Mouse (Mus musculus) CH12.LX (cell line): Measurements from ENCODE around the gene Doc2g. TPM values are rescaled to one million over a fixed set of nuclear protein-coding genes. Genes with fewer than 3 reads are reported as not detected.

Experiments used
- DNase-seq: peaks from one replicate; pipeline ENCODE4 v3.0.0-alpha.2; 2013; ENCODE audit errors: extremely low read depth
- H3K27ac ChIP-seq: 2 replicates; pipeline ENCODE4 v1.5.1; 2012; ENCODE audit warnings: low read depth, mild to moderate bottlenecking, control low read depth, moderate library complexity; ENCODE audit not compliant: insufficient read depth
- H3K27me3 ChIP-seq: replicated peaks from 2 replicates; pipeline ENCODE3; 2012; ENCODE audit warnings: inconsistent platforms
- H3K36me3 ChIP-seq, 2 experiments: replicated peaks in 1 of 2; 2 replicates each; pipeline versions ENCODE3 to v1.6.1; 2012; ENCODE audit warnings: inconsistent platforms in 1 of 2, low read length in 1 of 2, mild to moderate bottlenecking in 1 of 2, mixed read lengths in 1 of 2, moderate library complexity in 1 of 2; ENCODE audit not compliant: control insufficient read depth in 1 of 2, insufficient read depth in 1 of 2
- H3K4me1 ChIP-seq, 2 experiments: 2 replicates each; pipeline ENCODE4 v1.6.1; 2012; ENCODE audit warnings: inconsistent platforms in 1 of 2, moderate library complexity in 1 of 2; ENCODE audit not compliant: insufficient read depth in 2 of 2, control insufficient read depth in 1 of 2
- H3K4me2 ChIP-seq: 2 replicates; pipeline ENCODE4 v1.6.1; 2012; ENCODE audit warnings: low read depth, mild to moderate bottlenecking, control low read depth; ENCODE audit not compliant: poor library complexity, insufficient read depth, severe bottlenecking
- H3K4me3 ChIP-seq, 3 experiments: fragments of 150-350 bp in 1 of 3; sonication (generic) in 1 of 3; replicated peaks in 1 of 3; 2 replicates each; pipeline versions ENCODE3 to v1.5.1; 2011 to 2012; ENCODE audit warnings: low read depth in 2 of 3, low read length in 2 of 3, mild to moderate bottlenecking in 2 of 3, moderate library complexity in 2 of 3, control low read depth in 1 of 3, improper control_type of control experiment in 1 of 3, inconsistent platforms in 1 of 3, mixed read lengths in 1 of 3; ENCODE audit not compliant: poor library complexity in 1 of 3
- H3K79me2 ChIP-seq: replicated peaks from 2 replicates; pipeline ENCODE4 v1.6.1; 2012; ENCODE audit warnings: mild to moderate bottlenecking, moderate library complexity; ENCODE audit not compliant: control insufficient read depth, poor library complexity, insufficient read depth, severe bottlenecking; ENCODE audit errors: extremely low read depth
- H3K9ac ChIP-seq: 2 replicates; pipeline ENCODE4 v1.6.1; 2012; ENCODE audit warnings: low read depth, mild to moderate bottlenecking, control low read depth, moderate library complexity; ENCODE audit not compliant: insufficient read depth
- H3K9me3 ChIP-seq: replicated peaks from 2 replicates; pipeline ENCODE3; 2012; ENCODE audit warnings: low read length, inconsistent platforms, mixed read lengths
- BHLHE40 ChIP-seq: IDR thresholded peaks from 2 replicates; pipeline ENCODE4 v1.6.1; 2011; ENCODE audit warnings: mild to moderate bottlenecking, low read depth, low read length, improper control_type of control experiment
- CHD1 ChIP-seq: IDR thresholded peaks from 2 replicates; pipeline ENCODE4 v1.6.1; 2012; ENCODE audit warnings: low read depth, low read length, improper control_type of control experiment, inconsistent platforms
- EP300 ChIP-seq: IDR thresholded peaks from 2 replicates; pipeline ENCODE4 v1.6.1; 2011; ENCODE audit warnings: low read length, improper control_type of control experiment
- ETS1 ChIP-seq: conservative IDR thresholded peaks from 2 replicates; pipeline ENCODE4 v1.6.1; 2012; ENCODE audit warnings: low read depth, mild to moderate bottlenecking, inconsistent platforms, low read length, improper control_type of control experiment, moderate library complexity
- GABPA ChIP-seq: IDR thresholded peaks from 2 replicates; pipeline ENCODE4 v1.6.1; 2012; ENCODE audit warnings: low read depth, low read length, improper control_type of control experiment, inconsistent platforms; ENCODE audit not compliant: insufficient replicate concordance
- HCFC1 ChIP-seq: IDR thresholded peaks from 2 replicates; pipeline ENCODE4 v1.6.1; 2012; ENCODE audit warnings: low read depth, mild to moderate bottlenecking, inconsistent platforms, low read length, improper control_type of control experiment
- IRF4 ChIP-seq: IDR thresholded peaks from 2 replicates; pipeline ENCODE4 v1.6.1; 2014; ENCODE audit warnings: low read depth, mild to moderate bottlenecking, inconsistent platforms, low read length, improper control_type of control experiment
- JUN ChIP-seq: IDR thresholded peaks from 2 replicates; pipeline ENCODE4 v1.6.1; 2011; ENCODE audit warnings: low read depth, mild to moderate bottlenecking, low read length, improper control_type of control experiment, moderate library complexity; ENCODE audit not compliant: insufficient read depth
- JUND ChIP-seq: conservative IDR thresholded peaks from 2 replicates; pipeline ENCODE4 v1.6.1; 2011; ENCODE audit warnings: low read depth, low read length, improper control_type of control experiment
- KAT2A ChIP-seq: IDR thresholded peaks from 2 replicates; pipeline ENCODE4 v1.6.1; 2012; ENCODE audit warnings: low read length, improper control_type of control experiment, inconsistent platforms; ENCODE audit not compliant: insufficient replicate concordance
- MAFK ChIP-seq: IDR thresholded peaks from 2 replicates; pipeline ENCODE4 v1.6.1; 2011; ENCODE audit warnings: low read length, improper control_type of control experiment; ENCODE audit not compliant: insufficient replicate concordance
- MEF2A ChIP-seq: IDR thresholded peaks from 2 replicates; pipeline ENCODE4 v1.6.1; 2014; ENCODE audit warnings: low read depth, mild to moderate bottlenecking, inconsistent platforms, low read length, improper control_type of control experiment, borderline replicate concordance
- MXI1 ChIP-seq: IDR thresholded peaks from 2 replicates; pipeline ENCODE4 v1.6.1; 2011; ENCODE audit warnings: mild to moderate bottlenecking, low read depth, low read length, improper control_type of control experiment
- NELFE ChIP-seq: IDR thresholded peaks from 2 replicates; pipeline ENCODE4 v1.6.1; 2011; ENCODE audit warnings: low read depth, low read length, improper control_type of control experiment
- POLR2A ChIP-seq: IDR thresholded peaks from 2 replicates; pipeline ENCODE4 v1.6.1; 2011; ENCODE audit warnings: low read depth, mild to moderate bottlenecking, improper control_type of control experiment, low read length
- POLR2AphosphoS2 ChIP-seq: IDR thresholded peaks from 2 replicates; pipeline ENCODE4 v1.6.1; 2011; ENCODE audit warnings: low read depth, low read length, improper control_type of control experiment
- RAD21 ChIP-seq: IDR thresholded peaks from 2 replicates; pipeline ENCODE4 v1.6.1; 2011; ENCODE audit warnings: low read depth, mild to moderate bottlenecking, low read length, improper control_type of control experiment, moderate library complexity
- RCOR1 ChIP-seq: conservative IDR thresholded peaks from 2 replicates; pipeline ENCODE4 v1.6.1; 2012; ENCODE audit warnings: low read depth, mild to moderate bottlenecking, inconsistent platforms, low read length, improper control_type of control experiment
- SIN3A ChIP-seq: IDR thresholded peaks from 2 replicates; pipeline ENCODE4 v1.6.1; 2012; ENCODE audit warnings: low read length, improper control_type of control experiment, inconsistent platforms
- SMC3 ChIP-seq: IDR thresholded peaks from 2 replicates; pipeline ENCODE4 v1.6.1; 2011; ENCODE audit warnings: low read depth, low read length, improper control_type of control experiment
- TBP ChIP-seq: conservative IDR thresholded peaks from 2 replicates; pipeline ENCODE4 v1.6.1; 2011; ENCODE audit warnings: low read depth, low read length, improper control_type of control experiment
- TCF12 ChIP-seq: IDR thresholded peaks from 2 replicates; pipeline ENCODE4 v1.6.1; 2014; ENCODE audit warnings: low read depth, mild to moderate bottlenecking, inconsistent platforms, low read length, improper control_type of control experiment
- UBTF ChIP-seq: IDR thresholded peaks from 2 replicates; pipeline ENCODE4 v1.6.1; 2012; ENCODE audit warnings: low read depth, mild to moderate bottlenecking, inconsistent platforms, low read length, improper control_type of control experiment, moderate library complexity
- USF1 ChIP-seq: IDR thresholded peaks from 2 replicates; pipeline ENCODE4 v1.6.1; 2014; ENCODE audit warnings: low read depth, mild to moderate bottlenecking, inconsistent platforms, low read length, improper control_type of control experiment
- ZC3H11A ChIP-seq: IDR thresholded peaks from 2 replicates; pipeline ENCODE4 v1.6.1; 2012; ENCODE audit warnings: low read depth, mild to moderate bottlenecking, inconsistent platforms, low read length, improper control_type of control experiment
- ZKSCAN1 ChIP-seq: IDR thresholded peaks from 2 replicates; pipeline ENCODE4 v1.6.1; 2012; ENCODE audit warnings: low read depth, inconsistent platforms, low read length, improper control_type of control experiment, borderline replicate concordance
- ZMIZ1 ChIP-seq: IDR thresholded peaks from 2 replicates; pipeline ENCODE4 v1.6.1; 2012; ENCODE audit warnings: low read depth, mild to moderate bottlenecking, inconsistent platforms, low read length, improper control_type of control experiment
- ZNF384 ChIP-seq: IDR thresholded peaks from 2 replicates; pipeline ENCODE4 v1.6.1; 2012; ENCODE audit warnings: low read depth, low read length, improper control_type of control experiment, inconsistent platforms
- dilution Hi-C: fragments of 300-500 bp; cut with MboI; formaldehyde crosslinking; loops from 2 replicates; pipeline ENCODE4 v1.14.3; 2020; ENCODE audit warnings: low sequenced_read_pairs; ENCODE audit not compliant: extremely low pct_unique_long_range_greater_than_20kb, extremely low pct_ligation_motif_present
- in situ Hi-C: fragments of 300-500 bp; cut with MboI; formaldehyde crosslinking; loops from 3 replicates; pipeline ENCODE4 v1.14.3; 2019; ENCODE audit warnings: low sequenced_read_pairs, low pct_ligation_motif_present, low pct_unique_long_range_greater_than_20kb, mixed read lengths
- polyA plus RNA-seq: library from polyadenylated mRNA; unstranded; fragments of >175 nt; gene quantifications from 2 replicates; pipeline ENCODE4 v1.2.1, GENCODE M21; 2012; ENCODE audit warnings: low read depth; ENCODE audit not compliant: insufficient read length
- total RNA-seq, 2 experiments: library from RNA; depleted of rRNA; stranded (reverse); fragments of 300-350 nt in 1 of 2; fragments of >200 nt in 1 of 2; gene quantifications; 2 replicates each; pipeline ENCODE4 v1.2.3; 2012 to 2014

The Doc2g gene
- total and polyA plus RNA-seq, 3 experiments = 2.1 to 6.4 (median 5.2) TPM

DNA sequence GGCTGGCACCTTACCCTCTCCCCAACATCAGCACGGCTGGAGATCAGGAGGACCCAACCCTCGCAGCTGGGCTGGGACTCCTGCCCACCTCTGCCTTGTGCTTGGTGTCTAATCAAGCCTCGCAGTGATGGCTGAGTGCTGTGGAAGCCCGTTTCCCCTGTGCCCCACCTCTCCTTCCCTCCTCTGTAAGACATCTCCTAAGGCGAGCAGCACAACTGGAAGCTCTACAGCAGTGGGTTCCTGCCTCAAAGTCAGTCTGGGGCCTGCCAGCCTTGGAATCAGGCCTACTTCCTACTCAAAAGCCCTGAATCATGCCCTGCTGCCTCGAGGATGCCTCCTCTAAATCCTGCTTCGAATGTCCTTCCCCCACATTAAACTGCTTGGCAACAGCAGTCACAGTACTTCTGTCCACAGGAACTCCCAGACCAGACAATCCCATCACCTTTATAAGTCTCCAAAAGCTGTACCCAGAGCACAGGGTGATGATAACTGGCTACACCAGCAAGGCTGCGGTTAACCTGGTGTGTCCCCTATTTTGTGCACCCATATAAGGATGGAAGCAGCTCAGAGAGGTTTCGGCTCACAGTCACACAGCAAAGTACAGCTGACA, 3.9 kb upstream of the Doc2g start:
- H3K4me3 ChIP-seq = peak overlapping the region; percentile 49 to 75 (median 59)
- H3K9me3 ChIP-seq = no peaks in the 10 kb centered on the region
- dilution Hi-C loops = no loop called here
- no peak overlapping the region for H3K27ac ChIP-seq
- H3K9ac ChIP-seq = peak overlapping the region; percentile 70
- H3K36me3 ChIP-seq = peaks cover 7 to 23% of the 10 kb centered on the region in 2 experiments
- H3K27me3 ChIP-seq = peaks cover 26% of the 10 kb centered on the region
- TF ChIP-seq JUND (no peak), RCOR1 (no peak), HCFC1 (no peak), SMC3 (no peak), JUN (no peak), POLR2AphosphoS2 (no peak)
- H3K4me2 ChIP-seq = peak overlapping the region; percentile 85; the same call in 1 of the 2 replicates
- no peaks in the 10 kb centered on the region for H3K79me2 ChIP-seq
- H3K4me1 ChIP-seq = peaks cover 11 to 23% of the 10 kb centered on the region in 2 experiments
- in situ Hi-C loops = no loop called here
- no peak for DNase-seq

DNA sequence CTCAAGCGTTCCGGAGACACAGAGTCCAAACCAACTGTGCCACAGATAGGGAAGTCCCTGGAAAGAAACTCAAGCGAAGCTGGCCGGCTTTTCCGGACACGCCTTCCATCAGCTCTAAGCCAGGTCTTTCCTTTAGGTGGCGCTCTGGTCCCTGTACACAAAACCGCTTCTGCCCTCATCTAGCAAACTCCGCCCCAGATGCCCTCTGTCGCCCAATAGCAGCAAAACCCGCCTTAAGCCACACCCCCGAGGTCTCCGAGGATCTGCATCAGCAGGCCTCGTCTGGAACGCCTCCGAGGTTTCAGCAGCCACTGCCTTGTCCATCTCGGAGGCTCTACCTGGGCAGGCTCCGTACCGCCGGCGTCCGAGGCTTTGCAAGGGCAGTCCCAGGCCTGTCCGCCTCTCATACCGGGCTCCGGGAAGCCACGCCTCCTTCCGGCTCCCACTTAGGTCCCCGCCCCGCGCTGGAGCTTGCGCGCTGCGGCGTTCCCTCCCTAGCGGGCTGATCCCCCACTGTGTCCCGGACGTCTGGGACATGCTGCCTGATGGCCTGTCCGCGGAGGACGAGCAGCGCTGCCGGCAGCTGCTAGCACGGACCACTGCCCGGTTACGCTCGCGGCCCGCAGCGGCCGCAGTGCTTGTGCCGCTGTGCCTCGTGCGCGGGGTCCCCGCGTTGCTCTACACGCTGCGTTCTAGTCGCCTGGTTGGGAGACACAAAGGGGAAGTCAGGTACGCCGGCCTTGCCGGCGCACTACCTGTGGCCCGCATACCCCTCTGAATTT, 2.8 kb upstream of the Doc2g start, which contains the start of the genes Nudt8 and Gm49405:
TSS of gene Nudt8 (plus strand) at position 462 of the 782 bp plus-strand sequence.
TSS of gene Gm49405 (plus strand) at position 508 of the 782 bp plus-strand sequence.
- dilution Hi-C loops (no loop called here), in situ Hi-C loops (no loop called here)
- Histone ChIP-seq H3K4me3 (peak within 1 kb of the TSS; percentile 75 to 84 (median 83)), H3K36me3 (peaks cover 9 to 34% of the 10 kb centered on the region in 2 experiments), H3K79me2 (no peaks in the 10 kb centered on the region), H3K27me3 (peaks cover 16% of the 10 kb centered on the region), H3K9ac (peak within 1 kb of the TSS; percentile 70), H3K4me2 (peak within 1 kb of the TSS; percentile 85), H3K9me3 (no peaks in the 10 kb centered on the region), H3K27ac (peak within 1 kb of the TSS; percentile 89), H3K4me1 (peaks cover 11 to 23% of the 10 kb centered on the region in 2 experiments)
- peak; percentile 99 for DNase-seq
- TF ChIP-seq POLR2AphosphoS2 (peak; percentile 90), ZMIZ1 (peak; percentile 82), EP300 (no peak), UBTF (peak; percentile 66; the same call in 1 of the 2 replicates), ZNF384 (no peak), ZKSCAN1 (no peak), MAFK (no peak), IRF4 (peak; percentile 53; the same call in 1 of the 2 replicates), TBP (peak; percentile 69), MEF2A (peak; percentile 44; the same call in 1 of the 2 replicates), JUND (peak; percentile 12; the same call in 1 of the 2 replicates), BHLHE40 (peak; percentile 25; the same call in 1 of the 2 replicates), SMC3 (peak; percentile 43), ETS1 (no peak; the same call in 1 of the 2 replicates), GABPA (no peak), TCF12 (peak; percentile 44; the same call in 1 of the 2 replicates), NELFE (peak; percentile 93), MXI1 (peak; percentile 69), JUN (no peak), RCOR1 (0 out of 2 replicates have a peak, but pooled peaks have one; percentile 38), CHD1 (0 out of 2 replicates have a peak, but pooled peaks have one; percentile 47), SIN3A (peak; percentile 83), POLR2A (peak; percentile 89), KAT2A (0 out of 2 replicates have a peak, but pooled peaks have one; percentile 38), RAD21 (peak; percentile 56), ZC3H11A (no peak), USF1 (no peak)
